Mouse (Mus musculus) forebrain, embryonic 14.5 days (tissue): ENCODE results near the gene Pde3a. TPM values are rescaled to one million over a fixed set of nuclear protein-coding genes. Genes with fewer than 3 reads are reported as not detected.
A peak's percentile ranks its signal among the peaks of the same experiment; 100 is the strongest.

Experiments used
- ATAC-seq: fragments of 200-750 bp; cut with Nextera tagmentation; 2 replicates; pipeline ENCODE4 v1.8.0; 2017; ENCODE audit warnings: mild to moderate bottlenecking, moderate library complexity
- DNase-seq: peaks from one replicate; pipeline ENCODE4 v3.0.0-alpha.2; 2015; ENCODE audit warnings: low spot score
- H3K27ac ChIP-seq: fragments of 300-500 bp; sonication (generic); 2 replicates; pipeline ENCODE4 v1.5.1; 2014; ENCODE audit warnings: low read depth, mild to moderate bottlenecking, control low read depth, low read length, moderate library complexity
- H3K27me3 ChIP-seq: fragments of 300-500 bp; sonication (generic); replicated peaks from 2 replicates; pipeline ENCODE4 v1.6.1; 2014; ENCODE audit warnings: low read length, control low read depth, mixed read lengths; ENCODE audit not compliant: control insufficient read depth, insufficient read depth
- H3K36me3 ChIP-seq: fragments of 300-500 bp; sonication (generic); 2 replicates; pipeline ENCODE4 v1.6.1; 2014; ENCODE audit warnings: low read length, control low read depth; ENCODE audit not compliant: control insufficient read depth, insufficient read depth
- H3K4me1 ChIP-seq: fragments of 300-500 bp; sonication (generic); 2 replicates; pipeline ENCODE4 v1.6.1; 2014; ENCODE audit warnings: antibody characterized with exemption, low read length, control low read depth; ENCODE audit not compliant: control insufficient read depth, insufficient read depth
- H3K4me2 ChIP-seq: fragments of 300-500 bp; sonication (generic); 2 replicates; pipeline ENCODE4 v1.6.1; 2014; ENCODE audit warnings: mild to moderate bottlenecking, control low read depth, low read length
- H3K4me3 ChIP-seq: fragments of 300-500 bp; sonication (generic); 2 replicates; pipeline ENCODE4 v1.5.1; 2014; ENCODE audit warnings: low read depth, low read length, control low read depth
- H3K9ac ChIP-seq: fragments of 300-500 bp; sonication (generic); 2 replicates; pipeline ENCODE4 v1.6.1; 2014; ENCODE audit warnings: mild to moderate bottlenecking, low read length, control low read depth, moderate library complexity
- H3K9me3 ChIP-seq: fragments of 300-500 bp; sonication (generic); replicated peaks from 2 replicates; pipeline ENCODE4 v1.6.1; 2016; ENCODE audit warnings: low read length, control low read depth, mixed read lengths; ENCODE audit not compliant: control insufficient read depth
- WGBS: fragments of 180-500 bp; shearing (Covaris S2); extraction: QIAGEN DNeasy Blood & Tissue Kit; methylation state at CpG from one replicate; pipeline ENCODE4 v1.1.7; 2014; 5-methylcytosine and 5-hydroxymethylcytosine counted together
- polyA plus RNA-seq: library from polyadenylated mRNA; unstranded; fragments of >200 nt; fragmentation: Nextera tagmentation; extraction: Ambion mirVana; gene quantifications from 2 replicates; pipeline ENCODE4 v1.2.1, GENCODE M21; 2014

The Pde3a gene
- polyA plus RNA-seq, 1 experiment from 2014 or later = 0.88 TPM

DNA sequence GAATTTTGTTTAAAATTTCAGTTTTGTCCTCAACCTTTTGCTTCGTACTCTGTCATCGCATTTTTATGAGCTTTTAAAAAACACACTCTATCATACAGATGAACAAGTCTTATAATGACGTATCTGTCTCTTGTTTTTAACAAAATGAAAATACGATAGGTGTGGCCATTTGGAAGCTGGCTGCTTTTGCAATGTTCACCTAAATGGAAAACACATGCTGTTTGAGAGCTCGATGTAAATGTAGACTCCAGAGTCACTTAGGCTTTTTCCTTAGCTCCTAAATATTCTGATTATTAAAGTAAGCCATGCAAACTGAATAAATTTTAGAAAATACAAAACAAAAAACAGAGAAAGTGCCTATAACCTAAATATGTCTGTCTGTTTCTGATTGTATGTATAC, 101.2 kb downstream of the Pde3a start:
- DNase-seq = no peak
- Histone ChIP-seq H3K4me1 (no peaks in the 10 kb centered on the region), H3K4me3 (no peak overlapping the region), H3K27me3 (no peaks in the 10 kb centered on the region), H3K4me2 (no peak overlapping the region), H3K9me3 (no peaks in the 10 kb centered on the region), H3K36me3 (no peaks in the 10 kb centered on the region), H3K27ac (no peak overlapping the region), H3K9ac (no peak overlapping the region)
- no peak for ATAC-seq
- WGBS = 95% methylated on average over 5 of the region's 5 CpGs

DNA sequence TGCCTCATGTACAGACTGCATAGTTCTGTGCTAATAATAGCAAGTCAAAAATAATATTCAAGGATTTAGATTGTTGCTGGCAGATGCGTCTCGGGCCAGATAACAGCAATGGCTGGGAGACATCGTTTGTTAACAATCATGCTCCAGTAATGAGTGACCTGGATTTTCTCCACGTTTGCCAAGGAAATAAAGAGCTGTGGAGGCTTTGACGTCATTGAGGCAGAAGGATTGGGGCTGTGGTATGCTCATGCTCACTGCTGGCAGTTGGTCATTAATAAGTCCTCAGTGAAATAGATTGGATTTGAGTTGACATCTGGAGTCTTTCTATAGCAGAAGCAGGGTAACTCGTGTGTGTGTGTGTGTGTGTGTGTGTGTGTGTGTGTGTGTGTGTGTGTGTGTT, 103.2 kb downstream of the Pde3a start:
- Histone ChIP-seq H3K4me2 (no peak overlapping the region), H3K9ac (no peak overlapping the region), H3K36me3 (no peaks in the 10 kb centered on the region), H3K4me3 (no peak overlapping the region), H3K27me3 (no peaks in the 10 kb centered on the region), H3K9me3 (no peaks in the 10 kb centered on the region), H3K27ac (no peak overlapping the region), H3K4me1 (no peaks in the 10 kb centered on the region)
- WGBS = 46% methylated on average over 6 of the region's 6 CpGs
- no peak for DNase-seq
- no peak for ATAC-seq

DNA sequence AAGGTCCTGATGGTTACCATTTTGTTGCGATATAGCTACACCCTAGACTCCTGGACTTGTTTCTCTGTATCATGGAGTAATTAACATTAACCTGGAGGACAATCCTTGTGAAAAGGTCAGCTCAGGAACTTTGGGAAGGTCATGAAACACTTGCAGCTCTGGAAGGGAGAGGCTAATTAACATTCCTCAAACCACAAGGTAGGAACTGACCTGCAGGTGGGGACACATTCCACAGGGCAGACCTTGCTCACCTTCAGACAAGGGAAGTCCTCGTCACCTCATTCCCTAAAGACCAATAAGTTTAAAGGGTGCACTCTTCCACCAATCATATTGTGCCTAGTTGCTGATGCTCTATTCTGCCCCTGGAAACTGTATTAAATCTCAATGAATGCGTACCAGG, 114.6 kb downstream of the Pde3a start:
- Histone ChIP-seq H3K9me3 (no peaks in the 10 kb centered on the region), H3K4me2 (no peak overlapping the region), H3K9ac (no peak overlapping the region), H3K27ac (no peak overlapping the region), H3K4me3 (no peak overlapping the region), H3K27me3 (no peaks in the 10 kb centered on the region), H3K36me3 (no peaks in the 10 kb centered on the region), H3K4me1 (no peaks in the 10 kb centered on the region)
- ATAC-seq (no peak), DNase-seq (no peak)
- WGBS = 91% methylated on average over 3 of the region's 3 CpGs

DNA sequence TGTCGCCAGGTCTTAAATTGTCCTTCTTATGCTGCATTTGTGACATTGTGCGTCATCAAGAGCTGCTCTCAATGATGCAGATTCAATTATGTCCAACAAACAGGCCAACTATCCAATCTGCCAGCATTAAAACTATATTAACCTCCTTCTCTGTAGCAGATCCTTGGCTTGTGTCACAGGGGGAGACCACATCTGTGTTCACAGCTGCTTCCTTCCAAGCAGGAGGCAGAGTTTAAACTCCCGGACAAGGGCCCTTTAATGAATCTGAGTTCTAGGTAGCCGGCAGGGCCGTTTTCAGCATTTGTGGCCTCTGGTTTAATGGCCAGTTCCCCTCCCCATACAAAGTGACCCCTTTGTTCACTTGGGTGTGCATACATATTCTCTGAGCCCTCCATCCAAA, 118.0 kb downstream of the Pde3a start:
- DNase-seq (no peak), ATAC-seq (no peak)
- H3K9me3 ChIP-seq = no peaks in the 10 kb centered on the region
- no peak overlapping the region for H3K9ac ChIP-seq
- H3K36me3 ChIP-seq = no peaks in the 10 kb centered on the region
- H3K27ac ChIP-seq = no peak overlapping the region
- no peak overlapping the region for H3K4me2 ChIP-seq
- H3K27me3 ChIP-seq = no peaks in the 10 kb centered on the region
- no peaks in the 10 kb centered on the region for H3K4me1 ChIP-seq
- no peak overlapping the region for H3K4me3 ChIP-seq
- WGBS = 62% methylated on average over 5 of the region's 5 CpGs

DNA sequence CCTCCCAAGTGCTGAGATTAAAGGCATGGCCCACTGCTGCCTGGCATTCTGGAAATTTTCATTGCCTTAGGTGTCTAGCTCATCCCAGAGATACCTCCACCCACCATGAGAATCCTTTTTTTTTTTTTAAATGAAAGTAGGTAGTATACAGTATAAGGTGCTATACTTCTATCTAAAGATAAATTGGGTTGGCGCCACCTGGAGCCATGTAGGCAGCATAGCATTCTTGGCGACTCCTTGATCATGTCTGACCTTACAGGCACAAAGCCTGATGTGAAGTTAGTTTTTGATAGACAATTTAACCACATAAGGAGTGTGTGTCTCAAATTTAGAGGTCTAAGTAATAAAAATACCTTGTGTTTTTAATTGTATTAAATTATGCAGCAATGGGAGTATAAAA, 123.6 kb downstream of the Pde3a start:
- peak; percentile 19 for DNase-seq
- H3K4me1 ChIP-seq = no peaks in the 10 kb centered on the region
- H3K9me3 ChIP-seq = no peaks in the 10 kb centered on the region
- H3K27ac ChIP-seq = no peak overlapping the region
- H3K36me3 ChIP-seq = no peaks in the 10 kb centered on the region
- H3K4me2 ChIP-seq = no peak overlapping the region
- no peak for ATAC-seq
- no peaks in the 10 kb centered on the region for H3K27me3 ChIP-seq
- WGBS = 57% methylated on average over 2 of the region's 2 CpGs
- H3K4me3 ChIP-seq = no peak overlapping the region
- no peak overlapping the region for H3K9ac ChIP-seq

DNA sequence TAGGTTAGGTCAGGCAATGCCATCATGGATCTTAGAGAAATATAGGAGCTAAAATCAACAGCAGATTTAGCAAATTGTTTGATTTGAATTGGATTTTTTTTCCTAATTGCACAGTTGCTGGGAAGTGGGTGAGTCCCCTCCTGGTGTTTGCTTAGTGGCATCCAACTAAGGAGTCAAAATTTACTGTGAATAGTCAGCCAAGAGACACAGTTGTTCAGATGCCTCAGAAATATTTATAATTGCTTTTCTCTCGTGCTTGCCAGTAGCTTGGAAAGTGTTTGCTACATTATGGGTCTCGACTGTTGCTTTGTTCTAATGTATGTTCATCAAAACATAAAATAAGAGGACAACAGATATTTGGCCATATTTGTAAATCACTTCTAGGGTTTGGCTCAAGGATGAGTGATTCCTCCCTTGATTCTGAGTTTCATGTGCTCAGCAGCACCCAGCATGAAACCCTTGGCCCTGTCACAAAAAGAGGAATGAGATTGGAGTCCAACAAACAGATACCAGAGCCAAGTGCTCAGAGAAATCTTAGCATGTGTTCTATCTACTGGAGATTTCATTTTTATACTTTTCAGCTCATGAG, 125.5 kb downstream of the Pde3a start:
- no peaks in the 10 kb centered on the region for H3K4me1 ChIP-seq
- ATAC-seq (no peak), DNase-seq (peak; percentile 44)
- no peaks in the 10 kb centered on the region for H3K36me3 ChIP-seq
- no peak overlapping the region for H3K4me2 ChIP-seq
- H3K27me3 ChIP-seq = no peaks in the 10 kb centered on the region
- 61% methylated on average over 2 of the region's 2 CpGs for WGBS
- H3K9ac ChIP-seq = no peak overlapping the region
- H3K9me3 ChIP-seq = no peaks in the 10 kb centered on the region
- no peak overlapping the region for H3K27ac ChIP-seq
- H3K4me3 ChIP-seq = no peak overlapping the region

DNA sequence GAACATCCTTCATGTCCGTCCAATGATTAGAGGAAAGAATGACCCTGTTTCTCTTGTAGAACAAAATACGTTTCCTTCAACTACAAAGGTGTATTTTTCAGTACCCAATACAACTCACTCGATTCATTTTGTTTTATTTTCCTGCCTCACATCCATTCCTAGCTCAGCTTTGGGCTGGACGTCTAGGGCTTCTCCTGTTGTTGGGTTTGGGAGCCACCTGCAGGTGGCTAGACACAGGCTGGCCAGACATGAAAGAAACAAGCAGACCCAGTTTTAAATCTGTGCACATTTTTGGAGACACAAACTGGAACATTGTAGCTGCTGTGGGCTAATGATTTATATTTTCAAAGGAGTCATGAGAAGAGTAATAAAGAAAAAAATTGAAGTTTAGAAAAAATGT, 126.1 kb downstream of the Pde3a start:
- Histone ChIP-seq H3K9ac (no peak overlapping the region), H3K4me3 (no peak overlapping the region), H3K27me3 (no peaks in the 10 kb centered on the region), H3K4me2 (no peak overlapping the region), H3K36me3 (no peaks in the 10 kb centered on the region), H3K4me1 (no peaks in the 10 kb centered on the region), H3K9me3 (no peaks in the 10 kb centered on the region), H3K27ac (no peak overlapping the region; the same call in 1 of the 2 replicates)
- 71% methylated on average over 4 of the region's 4 CpGs for WGBS
- ATAC-seq = no peak
- DNase-seq = no peak

DNA sequence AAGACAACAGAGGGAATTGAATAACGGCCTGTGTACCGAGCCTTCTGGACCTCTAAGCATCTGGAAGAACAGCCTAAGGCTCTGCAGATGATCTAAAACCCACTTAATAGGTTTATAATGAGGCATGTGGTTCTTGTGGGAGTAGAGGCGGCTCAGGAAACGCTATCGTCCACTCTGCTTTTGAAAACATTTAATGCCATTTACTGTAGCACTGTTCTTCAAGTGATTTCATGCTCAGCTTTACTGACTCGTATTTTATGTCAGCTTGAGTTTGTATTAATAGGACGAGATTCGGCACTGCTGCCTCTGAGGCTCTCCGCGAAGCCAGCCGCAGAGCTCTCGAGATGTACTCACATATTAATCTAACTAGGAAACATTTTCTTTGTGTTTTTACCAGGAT, 131.9 kb downstream of the Pde3a start:
- Histone ChIP-seq H3K27ac (no peak overlapping the region), H3K4me2 (no peak overlapping the region)

DNA sequence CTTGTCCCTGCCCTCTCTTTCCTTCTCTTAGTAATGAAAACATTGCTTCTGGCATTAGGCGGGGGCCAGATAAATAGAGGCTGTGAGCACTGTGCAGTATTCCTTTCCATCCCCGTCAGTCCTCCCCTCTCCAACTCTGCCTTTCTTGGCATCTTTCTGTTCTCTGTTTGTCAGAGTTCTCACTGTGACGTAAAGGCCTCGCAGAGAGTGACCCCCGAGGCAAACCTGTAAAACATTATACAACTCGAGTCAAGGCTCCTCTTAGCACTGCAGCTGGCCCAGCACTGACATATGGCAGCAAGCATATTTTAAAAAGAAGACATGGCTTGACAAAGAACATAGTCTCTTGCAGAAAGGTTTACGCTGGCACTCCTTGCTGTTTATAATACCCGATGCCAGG, 132.4 kb downstream of the Pde3a start:
- Histone ChIP-seq H3K36me3 (no peaks in the 10 kb centered on the region), H3K9ac (no peak overlapping the region), H3K4me2 (no peak overlapping the region), H3K4me3 (no peak overlapping the region), H3K4me1 (no peaks in the 10 kb centered on the region), H3K27ac (no peak overlapping the region), H3K9me3 (no peaks in the 10 kb centered on the region), H3K27me3 (no peaks in the 10 kb centered on the region)
- ATAC-seq = peak; percentile 82
- peak; percentile 55 for DNase-seq
- WGBS = 63% methylated on average over 8 of the region's 8 CpGs

More for the DNA sequence above, 131.9 kb downstream of the Pde3a start:
- H3K27me3 ChIP-seq = no peaks in the 10 kb centered on the region
- 0 out of 2 replicates have a peak, but pooled peaks have one; percentile 7 for ATAC-seq
- no peak for DNase-seq
- WGBS = 69% methylated on average over 12 of the region's 12 CpGs
- no peak overlapping the region for H3K4me3 ChIP-seq
- H3K9ac ChIP-seq = no peak overlapping the region
- H3K36me3 ChIP-seq = no peaks in the 10 kb centered on the region
- no peaks in the 10 kb centered on the region for H3K9me3 ChIP-seq
- no peaks in the 10 kb centered on the region for H3K4me1 ChIP-seq
